Mouse (Mus musculus) liver, postnatal 0 days (tissue): Measurements from ENCODE around the gene Rpap3. TPM values are rescaled to one million over a fixed set of nuclear protein-coding genes. Genes with fewer than 3 reads are reported as not detected.

Experiments
- ATAC-seq: fragments of 200-750 bp; cut with Nextera tagmentation; 2 replicates; pipeline ENCODE4 v1.8.0; 2017; ENCODE audit warnings: mild to moderate bottlenecking, moderate library complexity
- DNase-seq: peaks from one replicate; pipeline ENCODE4 v3.0.0-alpha.2; 2016
- H3K27ac ChIP-seq: fragments of 300-500 bp; sonication (generic); 2 replicates; pipeline ENCODE4 v1.5.1; 2014; ENCODE audit warnings: antibody characterized with exemption, moderate library complexity, mild to moderate bottlenecking, low read depth
- H3K27me3 ChIP-seq: fragments of 300-500 bp; sonication (generic); 2 replicates; pipeline ENCODE4 v1.6.1; 2014; ENCODE audit warnings: low read length, control low read depth, mixed read lengths; ENCODE audit not compliant: insufficient read depth
- H3K36me3 ChIP-seq: fragments of 300-500 bp; sonication (generic); replicated peaks from 2 replicates; pipeline ENCODE4 v1.6.1; 2014; ENCODE audit warnings: mild to moderate bottlenecking, control low read depth, low read length, moderate library complexity, mixed read lengths; ENCODE audit not compliant: insufficient read depth
- H3K4me1 ChIP-seq: fragments of 300-500 bp; sonication (generic); 2 replicates; pipeline ENCODE4 v1.6.1; 2014; ENCODE audit warnings: antibody characterized with exemption, mild to moderate bottlenecking, control low read depth; ENCODE audit not compliant: insufficient read depth
- H3K4me2 ChIP-seq: fragments of 300-500 bp; sonication (generic); 2 replicates; pipeline ENCODE4 v1.6.1; 2014; ENCODE audit warnings: low read depth, mild to moderate bottlenecking, low read length, moderate library complexity, mixed read lengths
- H3K4me3 ChIP-seq: fragments of 300-500 bp; sonication (generic); 2 replicates; pipeline ENCODE4 v1.5.1; 2014; ENCODE audit warnings: low read depth, low read length
- H3K9ac ChIP-seq: fragments of 300-500 bp; sonication (generic); replicated peaks from 2 replicates; pipeline ENCODE4 v1.6.1; 2014; ENCODE audit warnings: mild to moderate bottlenecking, moderate library complexity
- H3K9me3 ChIP-seq: fragments of 300-500 bp; sonication (generic); 2 replicates; pipeline ENCODE4 v1.6.1; 2016; ENCODE audit warnings: mild to moderate bottlenecking, control low read depth, low read length, mixed read lengths
- CTCF ChIP-seq: sonication (generic); IDR thresholded peaks from 2 replicates; pipeline ENCODE4 v1.5.1; 2016; ENCODE audit warnings: antibody characterized with exemption, low read depth
- EP300 ChIP-seq: IDR thresholded peaks from 2 replicates; pipeline ENCODE4 v1.6.1; 2016; ENCODE audit warnings: antibody characterized with exemption, low read depth, mild to moderate bottlenecking
- WGBS: fragments of 180-500 bp; shearing (Covaris S2); extraction: QIAGEN DNeasy Blood & Tissue Kit; methylation state at CpG from one replicate; pipeline ENCODE4 v1.1.7; 2014; ENCODE audit not compliant: insufficient replicate concordance; 5-methylcytosine and 5-hydroxymethylcytosine counted together
- polyA plus RNA-seq: library from polyadenylated mRNA; unstranded; fragments of >200 nt; fragmentation: Nextera tagmentation; extraction: Ambion mirVana; gene quantifications from 2 replicates; pipeline ENCODE4 v1.2.1, GENCODE M21; 2015

The Rpap3 gene
- polyA plus RNA-seq, 1 experiment from 2014 or later: 6.7 TPM

GRCm38 (mm10) chr15:97718535-97719155, 13.0 kb upstream of the Rpap3 start:
- ATAC-seq: no peak
- no peaks in the 10 kb centered on the region for H3K36me3 ChIP-seq
- no peak for DNase-seq
- no peak overlapping the region for H3K4me3 ChIP-seq
- no peaks in the 10 kb centered on the region for H3K27me3 ChIP-seq
- TF ChIP-seq EP300 (no peak), CTCF (no peak)
- no peak overlapping the region for H3K27ac ChIP-seq
- WGBS: 81% methylated on average over 8 of the region's 8 CpGs
- H3K4me2 ChIP-seq: no peak overlapping the region
- H3K4me1 ChIP-seq: no peaks in the 10 kb centered on the region
- no peaks in the 10 kb centered on the region for H3K9me3 ChIP-seq
- H3K9ac ChIP-seq: no peak overlapping the region

- H3K9ac ChIP-seq: no peak overlapping the region
- DNase-seq: peak; percentile 77
- ATAC-seq: peak; percentile 64
Measured at GRCm38 (mm10) chr15:97717861-97718534, 12.4 kb upstream of the Rpap3 start.

GRCm38 (mm10) chr15:97716782-97717181, 11.2 kb upstream of the Rpap3 start:
- Histone ChIP-seq H3K36me3 (no peaks in the 10 kb centered on the region), H3K4me1 (no peaks in the 10 kb centered on the region), H3K9ac (no peak overlapping the region), H3K27me3 (no peaks in the 10 kb centered on the region), H3K4me2 (no peak overlapping the region), H3K27ac (no peak overlapping the region), H3K4me3 (no peak overlapping the region), H3K9me3 (no peaks in the 10 kb centered on the region)
- 71% methylated on average over 11 of the region's 11 CpGs for WGBS
- no peak for DNase-seq
- TF ChIP-seq CTCF: no peak
- no peak for TF ChIP-seq EP300
- ATAC-seq: no peak

More at GRCm38 (mm10) chr15:97717861-97718534, 12.4 kb upstream of the Rpap3 start:
- Histone ChIP-seq H3K9me3 (no peaks in the 10 kb centered on the region), H3K36me3 (no peaks in the 10 kb centered on the region), H3K4me3 (no peak overlapping the region), H3K4me1 (no peaks in the 10 kb centered on the region), H3K27ac (no peak overlapping the region), H3K4me2 (no peak overlapping the region), H3K27me3 (no peaks in the 10 kb centered on the region)
- 20% methylated on average over 12 of the region's 12 CpGs for WGBS
- peak; percentile 89 for TF ChIP-seq CTCF
- no peak for TF ChIP-seq EP300

GRCm38 (mm10) chr15:97715734-97716133, 10.1 kb upstream of the Rpap3 start:
- H3K4me2 ChIP-seq: no peak overlapping the region
- H3K27me3 ChIP-seq: no peaks in the 10 kb centered on the region
- H3K4me3 ChIP-seq: no peak overlapping the region
- 91% methylated on average over 1 of the region's 1 CpGs for WGBS
- no peak overlapping the region for H3K9ac ChIP-seq
- no peak overlapping the region for H3K27ac ChIP-seq
- TF ChIP-seq CTCF: no peak
- no peak for TF ChIP-seq EP300
- no peaks in the 10 kb centered on the region for H3K36me3 ChIP-seq
- DNase-seq (no peak), ATAC-seq (no peak)
- H3K4me1 ChIP-seq: no peaks in the 10 kb centered on the region
- H3K9me3 ChIP-seq: no peaks in the 10 kb centered on the region

GRCm38 (mm10) chr15:97715083-97715482, 9.5 kb upstream of the Rpap3 start:
- H3K27me3 ChIP-seq: no peaks in the 10 kb centered on the region
- no peaks in the 10 kb centered on the region for H3K9me3 ChIP-seq
- no peak overlapping the region for H3K27ac ChIP-seq
- H3K4me1 ChIP-seq: no peaks in the 10 kb centered on the region
- WGBS: 90% methylated on average over 8 of the region's 8 CpGs
- H3K4me3 ChIP-seq: no peak overlapping the region
- ATAC-seq: no peak
- no peak overlapping the region for H3K9ac ChIP-seq
- no peak for DNase-seq
- no peaks in the 10 kb centered on the region for H3K36me3 ChIP-seq
- TF ChIP-seq EP300: no peak
- no peak overlapping the region for H3K4me2 ChIP-seq

- ATAC-seq (no peak), DNase-seq (no peak)
- H3K4me1 ChIP-seq: no peaks in the 10 kb centered on the region
- 71% methylated on average over 6 of the region's 6 CpGs for WGBS
- no peaks in the 10 kb centered on the region for H3K27me3 ChIP-seq
- H3K4me3 ChIP-seq: no peak overlapping the region
- no peaks in the 10 kb centered on the region for H3K36me3 ChIP-seq
- H3K9ac ChIP-seq: no peak overlapping the region
- H3K4me2 ChIP-seq: no peak overlapping the region
- TF ChIP-seq EP300 (no peak), CTCF (no peak)
- H3K27ac ChIP-seq: no peak overlapping the region
- H3K9me3 ChIP-seq: no peaks in the 10 kb centered on the region
Measured at GRCm38 (mm10) chr15:97712546-97712945, 6.9 kb upstream of the Rpap3 start.
